Mouse (Mus musculus): ENCODE measurements around the gene Hacd2. TPM values are rescaled to one million over a fixed set of nuclear protein-coding genes. Genes with fewer than 3 reads are reported as not detected.
A peak's percentile ranks its signal among the peaks of the same experiment; 100 is the strongest.

Hacd2 gene
- 55.5 and 59.5 TPM in 2 replicates for polyA plus RNA-seq (2016; fragmentation: Nextera tagmentation; extraction: Ambion mirVana)

DNA sequence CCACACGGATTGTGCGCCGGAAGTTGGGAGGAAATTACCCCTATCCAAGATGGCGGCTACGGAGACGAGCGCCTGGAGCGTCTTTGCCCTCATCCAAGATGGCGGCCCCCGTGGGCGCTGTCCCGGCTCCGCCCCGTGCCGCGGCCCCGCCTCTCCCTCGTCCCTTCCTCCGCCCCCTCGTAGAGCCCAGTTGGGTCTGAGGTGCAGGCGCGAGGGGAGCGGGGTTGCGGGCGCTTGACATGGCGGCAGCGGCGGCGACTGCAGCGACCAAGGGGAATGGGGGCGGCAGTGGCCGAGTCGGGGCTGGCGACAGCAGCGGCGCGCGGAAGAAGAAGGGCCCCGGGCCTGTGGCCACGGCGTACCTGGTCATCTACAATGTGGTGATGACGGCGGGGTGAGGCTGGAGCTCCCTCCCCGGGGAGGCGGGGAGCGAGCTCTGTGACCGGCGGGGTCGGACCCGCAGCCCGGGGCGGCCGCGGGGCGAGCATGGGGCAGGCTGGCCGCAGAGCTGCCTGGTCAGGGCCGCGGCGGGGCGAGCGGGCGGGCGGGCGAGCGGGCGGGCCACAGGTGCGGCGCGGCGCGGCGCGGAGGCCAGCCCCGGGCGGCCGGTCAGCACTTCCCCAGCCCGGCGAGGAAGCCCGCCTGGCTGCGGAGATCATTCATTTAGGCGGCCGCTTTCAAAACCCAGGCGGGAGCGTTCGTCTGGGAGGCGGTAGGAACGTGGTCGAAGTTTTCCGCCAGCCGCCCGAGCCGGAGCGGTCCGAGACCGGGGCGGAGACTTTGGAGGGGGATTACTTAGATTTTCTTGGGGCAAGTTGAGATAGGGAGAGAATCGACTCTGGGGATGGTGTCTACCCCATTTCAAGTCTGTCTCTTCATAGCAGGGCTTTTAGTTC is at the start of gene Hacd2:
Hacd2 (plus strand) TSS at position 187 of the 896 bp plus-strand sequence.
- Histone ChIP-seq H3K27ac (peak within 1 kb of the TSS; percentile 76; the same call in 1 of the 2 replicates), H3K9me3 (no peaks in the 10 kb centered on the region), H3K27me3 (peaks cover 18% of the 10 kb centered on the region), H3K4me3 (peak within 1 kb of the TSS; percentile 85), H3K36me3 (0 out of 2 replicates have a peak, but pooled peaks cover 6% of the 10 kb centered on the region), H3K9ac (peak within 1 kb of the TSS; percentile 84), H3K4me1 (0 out of 2 replicates have a peak, but pooled peaks cover 2% of the 10 kb centered on the region), H3K4me2 (replicated peaks) (peak within 1 kb of the TSS; percentile 56)
- peak; percentile 95 for ATAC-seq (ENCODE audit: insufficient number of reproducible peaks, insufficient read depth, low FRiP score, low TSS enrichment)
- under 1% methylated on average over 67 of the region's 97 CpGs for WGBS

- H3K9ac ChIP-seq: no peak overlapping the region
- H3K4me1 ChIP-seq: peaks cover 7% of the 10 kb centered on the region
- H3K9me3 ChIP-seq: no peaks in the 10 kb centered on the region
- H3K4me3 ChIP-seq: no peak overlapping the region
- WGBS: 56% methylated on average over 12 of the region's 12 CpGs
- ATAC-seq (ENCODE audit: insufficient number of reproducible peaks, insufficient read depth, low FRiP score, low TSS enrichment): no peak
- no peaks in the 10 kb centered on the region for H3K36me3 ChIP-seq
- no peaks in the 10 kb centered on the region for H3K27me3 ChIP-seq
- H3K27ac ChIP-seq: no peak overlapping the region
- H3K4me2 ChIP-seq (replicated peaks): no peak overlapping the region
These were observed 49.8 kb upstream of the Hacd2 start for GRCm38 (mm10) chr16:34972471-34972870.

DNA sequence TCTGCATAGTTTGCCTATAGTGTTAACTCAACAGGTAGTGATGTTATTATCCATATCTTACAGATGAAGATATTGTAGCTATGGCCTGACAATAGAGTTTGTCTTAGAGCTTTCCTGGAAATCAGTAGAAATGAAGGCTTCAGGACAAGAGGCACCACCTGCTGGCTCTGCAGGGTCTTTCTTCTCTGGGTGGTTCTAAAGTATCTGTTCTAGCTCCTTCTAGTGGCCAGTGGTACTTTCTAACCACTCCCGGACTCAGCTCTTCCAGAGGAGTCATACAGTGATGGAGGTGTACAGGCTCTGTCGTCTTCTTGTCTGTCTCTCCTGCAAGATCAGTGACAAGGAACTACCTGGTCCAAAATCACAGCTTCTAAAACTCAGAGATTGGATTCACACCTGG is 46.7 kb upstream of the Hacd2 start:
- H3K27me3 ChIP-seq: no peaks in the 10 kb centered on the region
- no peak overlapping the region for H3K4me3 ChIP-seq
- no peak for ATAC-seq (ENCODE audit: insufficient number of reproducible peaks, insufficient read depth, low FRiP score, low TSS enrichment)
- H3K9ac ChIP-seq: no peak overlapping the region
- H3K4me1 ChIP-seq: peaks cover 7% of the 10 kb centered on the region
- no peak overlapping the region for H3K27ac ChIP-seq
- no peaks in the 10 kb centered on the region for H3K36me3 ChIP-seq
- 45% methylated on average over 2 of the region's 2 CpGs for WGBS
- H3K4me2 ChIP-seq (replicated peaks): no peak overlapping the region
- no peaks in the 10 kb centered on the region for H3K9me3 ChIP-seq

GRCm38 (mm10) chr16:34976630-34977029 is 45.6 kb upstream of the Hacd2 start:
- no peak for ATAC-seq (ENCODE audit: insufficient number of reproducible peaks, insufficient read depth, low FRiP score, low TSS enrichment)
- 80% methylated on average over 13 of the region's 13 CpGs for WGBS

GRCm38 (mm10) chr16:34978018-34978417 is 44.2 kb upstream of the Hacd2 start:
- no peak for ATAC-seq (ENCODE audit: insufficient number of reproducible peaks, insufficient read depth, low FRiP score, low TSS enrichment)
- no peaks in the 10 kb centered on the region for H3K9me3 ChIP-seq

More at GRCm38 (mm10) chr16:34976630-34977029, 45.6 kb upstream of the Hacd2 start:
- Histone ChIP-seq H3K27me3 (no peaks in the 10 kb centered on the region), H3K4me2 (replicated peaks) (no peak overlapping the region), H3K36me3 (no peaks in the 10 kb centered on the region), H3K27ac (no peak overlapping the region), H3K4me3 (no peak overlapping the region), H3K9me3 (no peaks in the 10 kb centered on the region), H3K9ac (no peak overlapping the region), H3K4me1 (peaks cover 7% of the 10 kb centered on the region)

GRCm38 (mm10) chr16:34981009-34981408 is 41.2 kb upstream of the Hacd2 start:
- Histone ChIP-seq H3K4me2 (replicated peaks) (no peak overlapping the region), H3K36me3 (no peaks in the 10 kb centered on the region), H3K27ac (no peak overlapping the region), H3K4me1 (0 out of 2 replicates have a peak, but pooled peaks cover 6% of the 10 kb centered on the region), H3K9me3 (no peaks in the 10 kb centered on the region), H3K9ac (no peak overlapping the region), H3K4me3 (no peak overlapping the region), H3K27me3 (no peaks in the 10 kb centered on the region)
- ATAC-seq (ENCODE audit: insufficient number of reproducible peaks, insufficient read depth, low FRiP score, low TSS enrichment): no peak
- WGBS: 89% methylated on average over 7 of the region's 7 CpGs

More at GRCm38 (mm10) chr16:34978018-34978417, 44.2 kb upstream of the Hacd2 start:
- WGBS: 89% methylated on average over 7 of the region's 7 CpGs
- Histone ChIP-seq H3K27me3 (no peaks in the 10 kb centered on the region), H3K4me3 (no peak overlapping the region), H3K36me3 (no peaks in the 10 kb centered on the region), H3K27ac (no peak overlapping the region), H3K4me1 (no peaks in the 10 kb centered on the region), H3K4me2 (replicated peaks) (no peak overlapping the region), H3K9ac (no peak overlapping the region)

- no peaks in the 10 kb centered on the region for H3K36me3 ChIP-seq
- H3K27ac ChIP-seq: no peak overlapping the region
- no peaks in the 10 kb centered on the region for H3K9me3 ChIP-seq
- H3K4me2 ChIP-seq (replicated peaks): no peak overlapping the region
- ATAC-seq (ENCODE audit: insufficient number of reproducible peaks, insufficient read depth, low FRiP score, low TSS enrichment): peak; percentile 42; the same call in 1 of the 2 replicates
- 54% methylated on average over 11 of the region's 11 CpGs for WGBS
- H3K4me1 ChIP-seq: 0 out of 2 replicates have a peak, but pooled peaks cover 6% of the 10 kb centered on the region
- no peak overlapping the region for H3K9ac ChIP-seq
- no peak overlapping the region for H3K4me3 ChIP-seq
- no peaks in the 10 kb centered on the region for H3K27me3 ChIP-seq
These were observed 37.8 kb upstream of the Hacd2 start for GRCm38 (mm10) chr16:34984203-34985030.

DNA sequence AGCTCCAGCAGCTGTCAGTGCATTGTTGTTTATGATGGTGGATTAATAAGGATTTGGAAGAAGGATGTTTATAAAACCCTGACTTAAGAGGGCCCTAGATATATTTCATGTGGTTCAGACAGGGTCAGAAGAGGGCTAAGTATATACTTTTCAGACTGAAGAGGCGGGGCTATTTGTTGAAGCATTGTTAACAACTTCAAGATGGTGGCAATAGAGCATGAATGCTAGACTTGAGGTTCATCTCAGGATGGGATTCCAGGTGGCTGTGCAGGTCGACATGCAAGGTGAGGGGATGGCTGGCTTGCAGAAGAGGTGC is 37.2 kb upstream of the Hacd2 start:
- WGBS: 72% methylated on average over 2 of the region's 2 CpGs
- no peaks in the 10 kb centered on the region for H3K36me3 ChIP-seq
- H3K9me3 ChIP-seq: no peaks in the 10 kb centered on the region
- H3K4me2 ChIP-seq (replicated peaks): no peak overlapping the region
- no peak overlapping the region for H3K9ac ChIP-seq
- no peak overlapping the region for H3K27ac ChIP-seq
- ATAC-seq (ENCODE audit: insufficient number of reproducible peaks, insufficient read depth, low FRiP score, low TSS enrichment): no peak
- H3K27me3 ChIP-seq: no peaks in the 10 kb centered on the region
- 0 out of 2 replicates have a peak, but pooled peaks cover 6% of the 10 kb centered on the region for H3K4me1 ChIP-seq
- no peak overlapping the region for H3K4me3 ChIP-seq

- Histone ChIP-seq H3K4me1 (peaks cover 7% of the 10 kb centered on the region), H3K4me2 (replicated peaks) (no peak overlapping the region), H3K4me3 (no peak overlapping the region), H3K27ac (no peak overlapping the region), H3K36me3 (no peaks in the 10 kb centered on the region), H3K27me3 (no peaks in the 10 kb centered on the region), H3K9ac (no peak overlapping the region), H3K9me3 (no peaks in the 10 kb centered on the region)
- WGBS: 85% methylated on average over 13 of the region's 13 CpGs
- no peak for ATAC-seq (ENCODE audit: insufficient number of reproducible peaks, insufficient read depth, low FRiP score, low TSS enrichment)
These were observed 35.9 kb upstream of the Hacd2 start for GRCm38 (mm10) chr16:34986211-34986825.

DNA sequence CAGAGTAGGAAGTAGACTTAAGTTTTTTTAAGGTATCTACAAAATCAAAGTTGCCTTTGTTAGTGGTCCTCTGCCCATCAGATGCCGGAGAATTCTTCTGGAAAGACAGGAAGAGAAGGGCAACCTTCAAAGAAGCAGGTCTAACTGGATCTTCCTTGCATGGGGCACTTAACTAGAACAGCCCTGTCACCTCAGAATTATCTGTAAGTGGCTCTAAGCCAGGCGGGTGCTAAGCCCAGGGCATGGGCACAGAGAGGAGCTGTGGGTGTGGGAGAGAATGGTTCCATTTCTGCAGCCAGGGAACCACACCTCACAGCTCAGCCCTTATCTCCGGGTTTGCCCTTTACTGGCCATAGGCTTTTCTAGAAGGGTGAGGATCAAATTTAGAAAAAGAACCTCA is 30.9 kb upstream of the Hacd2 start:
- Histone ChIP-seq H3K9ac (no peak overlapping the region), H3K4me3 (no peak overlapping the region), H3K4me1 (peaks cover 15% of the 10 kb centered on the region), H3K36me3 (no peaks in the 10 kb centered on the region), H3K27me3 (no peaks in the 10 kb centered on the region), H3K4me2 (replicated peaks) (no peak overlapping the region), H3K27ac (no peak overlapping the region), H3K9me3 (no peaks in the 10 kb centered on the region)
- ATAC-seq (ENCODE audit: insufficient number of reproducible peaks, insufficient read depth, low FRiP score, low TSS enrichment): no peak
- WGBS: 67% methylated on average over 3 of the region's 3 CpGs

DNA sequence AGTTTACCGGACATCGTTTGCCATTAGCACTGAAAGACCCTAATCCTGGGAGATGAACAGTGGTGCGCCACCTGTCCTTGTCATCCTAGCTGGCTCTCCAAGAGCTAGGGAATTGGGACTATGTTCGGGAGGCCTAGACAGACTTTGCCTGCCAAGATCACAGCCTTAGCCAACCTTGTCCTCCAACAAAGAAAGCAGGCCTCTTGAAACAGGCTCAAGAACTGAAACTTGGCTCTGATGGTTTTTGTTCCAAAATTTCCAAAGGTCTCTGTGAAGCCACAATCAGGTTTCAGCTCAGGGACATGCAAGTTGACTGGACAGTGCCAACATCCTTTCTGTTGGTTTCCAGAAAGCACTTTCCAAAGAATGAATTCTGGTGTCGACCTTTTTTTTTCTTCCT is 29.4 kb upstream of the Hacd2 start:
- Histone ChIP-seq H3K36me3 (no peaks in the 10 kb centered on the region), H3K9ac (no peak overlapping the region), H3K27me3 (no peaks in the 10 kb centered on the region), H3K4me2 (replicated peaks) (no peak overlapping the region), H3K4me1 (peaks cover 18% of the 10 kb centered on the region), H3K27ac (no peak overlapping the region), H3K4me3 (no peak overlapping the region), H3K9me3 (no peaks in the 10 kb centered on the region)
- WGBS: 89% methylated on average over 5 of the region's 5 CpGs
- ATAC-seq (ENCODE audit: insufficient number of reproducible peaks, insufficient read depth, low FRiP score, low TSS enrichment): no peak
